Mouse (Mus musculus) G1E (cell line): ENCODE results near the gene Spty2d1.

Experiments used
- CTCF ChIP-seq: IDR thresholded peaks from 2 replicates; pipeline ENCODE4 v1.5.1; 2012; ENCODE audit warnings: low read depth, low read length, inconsistent platforms, mixed read lengths
- GATA1 ChIP-seq: IDR thresholded peaks from 2 replicates; pipeline ENCODE4 v1.6.1; 2012; ENCODE audit warnings: borderline replicate concordance, low read length, inconsistent platforms, mixed read lengths
- GATA2 ChIP-seq: IDR thresholded peaks from 2 replicates; pipeline ENCODE4 v1.6.1; 2012; ENCODE audit warnings: low read depth, low read length, inconsistent platforms, borderline replicate concordance
- TAL1 ChIP-seq: conservative IDR thresholded peaks from 2 replicates; pipeline ENCODE4 v1.6.1; 2012; ENCODE audit warnings: low read depth, low read length, inconsistent platforms, mixed read lengths

DNA sequence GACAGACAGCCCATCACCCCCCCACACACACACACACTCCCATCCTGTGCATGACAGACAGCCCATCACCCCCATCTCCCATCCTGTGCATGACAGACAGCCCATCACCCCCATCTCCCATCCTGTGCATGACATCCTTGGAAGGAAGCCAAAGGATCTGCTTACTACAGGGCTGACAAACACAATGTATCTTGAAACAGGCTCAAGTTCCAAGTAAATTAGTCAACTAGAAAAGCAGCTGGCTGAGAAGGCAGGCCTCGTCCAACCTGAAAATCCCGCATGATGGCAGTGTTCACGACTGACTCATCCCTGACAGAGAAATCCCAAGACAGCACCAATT lies 7.6 kb downstream of the Spty2d1 start:
- TF ChIP-seq TAL1 (no peak), CTCF (no peak), GATA1 (no peak), GATA2 (no peak)
